Mouse (Mus musculus) embryonic facial prominence, embryonic 13.5 days (tissue): Measurements from ENCODE around the gene Ebf1. TPM values are rescaled to one million over a fixed set of nuclear protein-coding genes. Genes with fewer than 3 reads are reported as not detected.

ENCODE experiments used
- ATAC-seq: fragments of 200-750 bp; cut with Nextera tagmentation; 2 replicates; pipeline ENCODE4 v1.8.0; 2017; ENCODE audit warnings: low read depth; ENCODE audit not compliant: insufficient number of reproducible peaks, insufficient read depth, low FRiP score, low TSS enrichment
- H3K27ac ChIP-seq: fragments of 300-500 bp; sonication (generic); 2 replicates; pipeline ENCODE4 v1.5.1; 2015; ENCODE audit warnings: moderate library complexity, mild to moderate bottlenecking, inconsistent platforms
- H3K27me3 ChIP-seq: fragments of 300-500 bp; sonication (generic); 2 replicates; pipeline ENCODE4 v1.6.1; 2015; ENCODE audit warnings: mild to moderate bottlenecking, inconsistent platforms
- H3K36me3 ChIP-seq: fragments of 300-500 bp; sonication (generic); 2 replicates; pipeline ENCODE4 v1.6.1; 2015; ENCODE audit warnings: mild to moderate bottlenecking, inconsistent platforms
- H3K4me1 ChIP-seq: fragments of 300-500 bp; sonication (generic); 2 replicates; pipeline ENCODE4 v1.6.1; 2015; ENCODE audit warnings: inconsistent platforms
- H3K4me2 ChIP-seq: fragments of 300-500 bp; sonication (generic); 2 replicates; pipeline ENCODE4 v1.6.1; 2015; ENCODE audit warnings: moderate library complexity, mild to moderate bottlenecking, inconsistent platforms
- H3K4me3 ChIP-seq: fragments of 300-500 bp; sonication (generic); 2 replicates; pipeline ENCODE4 v1.5.1; 2015; ENCODE audit warnings: mild to moderate bottlenecking, inconsistent platforms
- H3K9ac ChIP-seq: fragments of 300-500 bp; sonication (generic); 2 replicates; pipeline ENCODE4 v1.6.1; 2015; ENCODE audit warnings: mild to moderate bottlenecking, inconsistent platforms
- H3K9me3 ChIP-seq: fragments of 300-500 bp; sonication (generic); 2 replicates; pipeline ENCODE4 v1.6.1; 2016; ENCODE audit warnings: inconsistent platforms
- WGBS: fragments of 180-500 bp; shearing (Covaris S2); methylation state at CpG from one replicate; pipeline ENCODE4 v1.1.7; 2015; ENCODE audit warnings: mixed read lengths; 5-methylcytosine and 5-hydroxymethylcytosine counted together
- polyA plus RNA-seq: library from polyadenylated mRNA; unstranded; fragments of >200 nt; fragmentation: Nextera tagmentation; extraction: Ambion mirVana; gene quantifications from 2 replicates; pipeline ENCODE4 v1.2.1, GENCODE M21; 2015

Ebf1 gene
- polyA plus RNA-seq, 1 experiment from 2014 or later: 69.1 TPM

GRCm38 (mm10) chr11:44804046-44804445 lies 186.9 kb downstream of the Ebf1 start:
- Histone ChIP-seq H3K4me3 (no peak overlapping the region), H3K4me2 (no peak overlapping the region), H3K27me3 (no peaks in the 10 kb centered on the region), H3K9ac (no peak overlapping the region), H3K9me3 (no peaks in the 10 kb centered on the region), H3K4me1 (peaks cover 41% of the 10 kb centered on the region), H3K27ac (no peak overlapping the region), H3K36me3 (no peaks in the 10 kb centered on the region)
- WGBS: 78% methylated on average over 7 of the region's 7 CpGs
- no peak for ATAC-seq

- Histone ChIP-seq H3K4me3 (no peak overlapping the region), H3K36me3 (no peaks in the 10 kb centered on the region), H3K27me3 (no peaks in the 10 kb centered on the region), H3K9me3 (no peaks in the 10 kb centered on the region), H3K4me2 (peak overlapping the region; percentile 35), H3K27ac (peak overlapping the region; percentile 33; the same call in 1 of the 2 replicates), H3K9ac (no peak overlapping the region), H3K4me1 (peaks cover 21% of the 10 kb centered on the region)
- ATAC-seq: no peak
- 10% methylated on average over 11 of the region's 11 CpGs for WGBS
These were observed 189.5 kb downstream of the Ebf1 start for GRCm38 (mm10) chr11:44806589-44806988.

GRCm38 (mm10) chr11:44808855-44809546 lies 191.9 kb downstream of the Ebf1 start:
- H3K4me3 ChIP-seq: no peak overlapping the region
- no peak overlapping the region for H3K9ac ChIP-seq
- no peaks in the 10 kb centered on the region for H3K9me3 ChIP-seq
- WGBS: 77% methylated on average over 4 of the region's 4 CpGs
- ATAC-seq: no peak
- peaks cover 20% of the 10 kb centered on the region for H3K4me1 ChIP-seq
- H3K27ac ChIP-seq: no peak overlapping the region
- H3K27me3 ChIP-seq: no peaks in the 10 kb centered on the region
- no peak overlapping the region for H3K4me2 ChIP-seq
- no peaks in the 10 kb centered on the region for H3K36me3 ChIP-seq

GRCm38 (mm10) chr11:44811007-44811406 lies 193.9 kb downstream of the Ebf1 start:
- Histone ChIP-seq H3K4me2 (no peak overlapping the region), H3K4me3 (no peak overlapping the region), H3K27me3 (no peaks in the 10 kb centered on the region), H3K4me1 (peaks cover 8% of the 10 kb centered on the region), H3K9me3 (no peaks in the 10 kb centered on the region), H3K27ac (no peak overlapping the region), H3K9ac (no peak overlapping the region), H3K36me3 (no peaks in the 10 kb centered on the region)
- WGBS: 67% methylated on average over 6 of the region's 6 CpGs
- no peak for ATAC-seq

- Histone ChIP-seq H3K9ac (no peak overlapping the region), H3K4me2 (no peak overlapping the region), H3K4me1 (no peaks in the 10 kb centered on the region; the same call in 1 of the 2 replicates), H3K9me3 (no peaks in the 10 kb centered on the region), H3K36me3 (no peaks in the 10 kb centered on the region), H3K4me3 (no peak overlapping the region), H3K27me3 (no peaks in the 10 kb centered on the region), H3K27ac (no peak overlapping the region)
- WGBS: 90% methylated on average over 5 of the region's 5 CpGs
- ATAC-seq: no peak
These were observed 195.2 kb downstream of the Ebf1 start for GRCm38 (mm10) chr11:44812193-44812746.

- H3K36me3 ChIP-seq: no peaks in the 10 kb centered on the region
- ATAC-seq: no peak
- H3K27ac ChIP-seq: no peak overlapping the region
- no peak overlapping the region for H3K4me3 ChIP-seq
- H3K9ac ChIP-seq: no peak overlapping the region
- no peaks in the 10 kb centered on the region for H3K27me3 ChIP-seq
- no peak overlapping the region for H3K4me2 ChIP-seq
- H3K9me3 ChIP-seq: no peaks in the 10 kb centered on the region
- WGBS: 87% methylated on average over 7 of the region's 7 CpGs
- H3K4me1 ChIP-seq: no peaks in the 10 kb centered on the region; the same call in 1 of the 2 replicates
These were observed 196.4 kb downstream of the Ebf1 start for GRCm38 (mm10) chr11:44813534-44813933.

- H3K36me3 ChIP-seq: no peaks in the 10 kb centered on the region
- WGBS: 63% methylated on average over 5 of the region's 5 CpGs
- ATAC-seq: no peak
These were observed 197.7 kb downstream of the Ebf1 start for GRCm38 (mm10) chr11:44814847-44815246.

GRCm38 (mm10) chr11:44815991-44816390 lies 198.9 kb downstream of the Ebf1 start:
- 85% methylated on average over 4 of the region's 4 CpGs for WGBS
- no peaks in the 10 kb centered on the region for H3K9me3 ChIP-seq
- ATAC-seq: no peak
- H3K4me3 ChIP-seq: no peak overlapping the region
- no peaks in the 10 kb centered on the region; the same call in 1 of the 2 replicates for H3K4me1 ChIP-seq
- no peaks in the 10 kb centered on the region for H3K27me3 ChIP-seq
- no peaks in the 10 kb centered on the region for H3K36me3 ChIP-seq
- H3K4me2 ChIP-seq: no peak overlapping the region
- H3K27ac ChIP-seq: no peak overlapping the region
- H3K9ac ChIP-seq: no peak overlapping the region

More at GRCm38 (mm10) chr11:44814847-44815246, 197.7 kb downstream of the Ebf1 start:
- no peaks in the 10 kb centered on the region for H3K9me3 ChIP-seq
- no peaks in the 10 kb centered on the region; the same call in 1 of the 2 replicates for H3K4me1 ChIP-seq
- H3K9ac ChIP-seq: no peak overlapping the region
- no peak overlapping the region for H3K27ac ChIP-seq
- no peaks in the 10 kb centered on the region for H3K27me3 ChIP-seq
- no peak overlapping the region for H3K4me2 ChIP-seq
- no peak overlapping the region for H3K4me3 ChIP-seq

GRCm38 (mm10) chr11:44822312-44822711 lies 205.2 kb downstream of the Ebf1 start:
- Histone ChIP-seq H3K9me3 (no peaks in the 10 kb centered on the region), H3K4me2 (no peak overlapping the region), H3K4me3 (no peak overlapping the region), H3K4me1 (0 out of 2 replicates have a peak, but pooled peaks cover 4% of the 10 kb centered on the region), H3K27me3 (no peaks in the 10 kb centered on the region; the same call in 1 of the 2 replicates), H3K9ac (no peak overlapping the region), H3K36me3 (no peaks in the 10 kb centered on the region), H3K27ac (no peak overlapping the region)
- no peak for ATAC-seq

- 0 out of 2 replicates have a peak overlapping the region, but pooled peaks have one; percentile 23 for H3K4me3 ChIP-seq
- H3K36me3 ChIP-seq: no peaks in the 10 kb centered on the region
- WGBS: 10% methylated on average over 14 of the region's 14 CpGs
- H3K4me2 ChIP-seq: peak overlapping the region; percentile 52
- no peaks in the 10 kb centered on the region for H3K9me3 ChIP-seq
- no peak overlapping the region for H3K27ac ChIP-seq
- no peak overlapping the region for H3K9ac ChIP-seq
- H3K27me3 ChIP-seq: peaks cover 47% of the 10 kb centered on the region
- peaks cover 22% of the 10 kb centered on the region for H3K4me1 ChIP-seq
- no peak for ATAC-seq
These were observed 215.3 kb downstream of the Ebf1 start for GRCm38 (mm10) chr11:44832227-44832939.

GRCm38 (mm10) chr11:44832940-44833254 lies 215.8 kb downstream of the Ebf1 start:
- 2% methylated on average over 4 of the region's 4 CpGs for WGBS
- H3K4me3 ChIP-seq: peak overlapping the region; percentile 23
- H3K27ac ChIP-seq: no peak overlapping the region
- peak overlapping the region; percentile 52 for H3K4me2 ChIP-seq
- H3K9me3 ChIP-seq: no peaks in the 10 kb centered on the region
- ATAC-seq: no peak
- peaks cover 22% of the 10 kb centered on the region for H3K4me1 ChIP-seq
- 0 out of 2 replicates have a peak overlapping the region, but pooled peaks have one; percentile 21 for H3K9ac ChIP-seq
- H3K36me3 ChIP-seq: no peaks in the 10 kb centered on the region
- H3K27me3 ChIP-seq: peaks cover 47% of the 10 kb centered on the region
